Mouse (Mus musculus) lung, adult 2 months (tissue): ENCODE data around the gene Spred3. TPM values are rescaled to one million over a fixed set of nuclear protein-coding genes. Genes with fewer than 3 reads are reported as not detected.

Source experiments
- DNase-seq: peaks from one replicate; pipeline ENCODE4 v3.0.0; 2022
- H3K4me1 ChIP-seq: fragments of 200-500 bp; 2 replicates; pipeline ENCODE4 v1.6.1; 2011; ENCODE audit warnings: low read length; ENCODE audit not compliant: control insufficient read depth, insufficient read depth
- H3K4me3 ChIP-seq: fragments of 200-500 bp; replicated peaks from 2 replicates; pipeline ENCODE3; 2011; ENCODE audit warnings: low read depth, mild to moderate bottlenecking, control low read depth, low read length; ENCODE audit errors: extremely low read depth
- CTCF ChIP-seq: fragments of 200-500 bp; IDR thresholded peaks from 2 replicates; pipeline ENCODE4 v1.5.1; 2011; ENCODE audit warnings: mild to moderate bottlenecking, low read length, control low read depth; ENCODE audit not compliant: insufficient read depth
- POLR2A ChIP-seq: fragments of 200-500 bp; IDR thresholded peaks from 2 replicates; pipeline ENCODE4 v1.6.1; 2011; ENCODE audit warnings: low read depth, mild to moderate bottlenecking, control low read depth, low read length, borderline replicate concordance; ENCODE audit errors: extremely low read depth
- WGBS: fragments of 180-500 bp; shearing (Covaris S2); methylation state at CpG from one replicate; pipeline ENCODE4 v1.1.7; 2018; 5-methylcytosine and 5-hydroxymethylcytosine counted together
- polyA plus RNA-seq: library from polyadenylated mRNA; depleted of rRNA; stranded (reverse); fragments of >200 nt; gene quantifications from 2 replicates; pipeline ENCODE4 v1.2.3, GENCODE M21; 2012

Spred3 gene
- polyA plus RNA-seq, 1 experiment = 5.8 TPM

DNA sequence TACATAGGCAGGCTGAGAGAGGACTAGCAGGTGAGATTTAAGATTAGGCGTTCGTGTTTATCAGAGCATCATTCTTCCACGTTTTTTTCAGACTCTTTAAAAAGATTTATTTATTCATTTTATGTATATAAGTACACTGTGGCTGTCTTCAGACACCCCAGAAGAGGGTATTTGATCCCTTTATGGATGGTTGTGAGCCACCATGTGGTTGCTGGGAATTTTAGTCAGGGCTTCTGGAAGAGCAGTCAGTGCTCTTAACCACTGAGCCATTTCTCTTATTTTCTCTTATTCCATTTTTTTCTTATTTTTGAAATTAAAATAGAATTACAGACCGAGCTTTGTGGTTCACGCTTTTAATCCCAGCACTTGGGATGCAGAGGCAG is 10.6 kb upstream of the Spred3 start:
- no peak for DNase-seq
- TF ChIP-seq POLR2A (no peak), CTCF (no peak)
- Histone ChIP-seq H3K4me1 (peaks cover 5% of the 10 kb centered on the region), H3K4me3 (peak overlapping the region; percentile 1)
- 36% methylated on average over 5 of the region's 5 CpGs for WGBS

DNA sequence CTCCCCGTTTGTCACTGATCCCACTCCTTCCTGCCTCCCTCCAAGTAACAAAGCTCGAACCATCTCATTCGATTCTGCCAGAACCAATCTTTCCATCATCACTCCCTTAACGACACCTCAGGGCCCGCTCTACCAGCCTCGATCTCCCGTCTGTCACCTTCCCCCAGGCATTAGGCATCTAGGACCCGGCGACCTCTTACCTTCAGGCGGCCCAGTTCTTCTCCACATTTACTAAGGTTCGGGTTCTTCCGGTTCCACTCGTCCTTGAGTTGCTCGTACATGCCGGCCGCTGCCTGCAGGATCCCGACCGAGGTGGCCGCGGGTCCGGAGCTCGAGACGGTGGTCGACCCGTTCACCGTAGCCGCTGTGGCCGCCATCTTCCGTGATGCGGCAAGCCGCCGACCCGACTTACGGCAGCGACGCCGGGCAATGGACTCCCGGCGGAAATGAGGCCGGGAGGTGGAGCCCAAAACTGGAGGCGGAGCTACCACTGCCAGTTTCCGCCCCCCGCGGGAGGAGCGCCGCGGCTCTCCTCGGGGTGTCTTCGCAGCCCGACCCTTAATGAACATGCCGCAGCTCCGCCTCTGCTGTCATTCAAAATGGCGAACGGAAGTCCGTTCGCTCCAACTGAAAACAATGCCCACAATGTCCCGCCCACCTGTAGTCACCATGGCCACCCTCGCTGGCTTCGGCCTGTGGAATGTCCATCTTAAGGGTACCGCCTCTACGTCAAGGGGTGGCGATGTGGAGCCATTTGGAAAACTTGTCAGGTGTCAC is 10.1 kb upstream of the Spred3 start, which contains the start of gene Psmd8:
Gene Psmd8, minus strand, starts transcription at position 625 of the 777 bp plus-strand sequence.
- peak within 1 kb of the TSS; percentile 96 for H3K4me3 ChIP-seq
- under 1% methylated on average over 62 of the region's 62 CpGs for WGBS
- DNase-seq = peak; percentile 96
- TF ChIP-seq POLR2A = peak; percentile 92
- TF ChIP-seq CTCF = peak; percentile 45; the same call in 1 of the 2 replicates
- H3K4me1 ChIP-seq = peaks cover 5% of the 10 kb centered on the region

DNA sequence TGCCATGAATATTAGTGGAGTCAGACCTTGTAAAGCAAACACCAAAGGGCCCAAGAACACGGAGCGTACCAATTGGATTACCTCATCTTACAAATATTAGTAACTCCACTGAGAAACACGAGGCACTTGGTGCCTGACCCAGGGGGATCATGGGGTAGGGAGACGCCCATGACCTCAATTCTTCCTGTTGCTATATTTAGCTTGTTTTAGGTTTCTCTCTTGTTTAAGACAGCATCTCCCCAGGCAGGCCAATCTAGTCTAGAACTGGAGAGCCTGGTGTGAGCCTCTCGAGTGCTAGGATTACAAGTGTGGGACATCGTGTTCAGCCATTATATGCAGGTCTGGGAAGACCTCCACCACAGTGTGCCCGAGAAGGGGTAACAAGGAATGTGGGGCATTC is 9.1 kb upstream of the Spred3 start:
- Histone ChIP-seq H3K4me1 (peaks cover 5% of the 10 kb centered on the region), H3K4me3 (peak overlapping the region; percentile 44)
- WGBS = 11% methylated on average over 7 of the region's 7 CpGs
- TF ChIP-seq CTCF = no peak
- no peak for TF ChIP-seq POLR2A
- DNase-seq = no peak

DNA sequence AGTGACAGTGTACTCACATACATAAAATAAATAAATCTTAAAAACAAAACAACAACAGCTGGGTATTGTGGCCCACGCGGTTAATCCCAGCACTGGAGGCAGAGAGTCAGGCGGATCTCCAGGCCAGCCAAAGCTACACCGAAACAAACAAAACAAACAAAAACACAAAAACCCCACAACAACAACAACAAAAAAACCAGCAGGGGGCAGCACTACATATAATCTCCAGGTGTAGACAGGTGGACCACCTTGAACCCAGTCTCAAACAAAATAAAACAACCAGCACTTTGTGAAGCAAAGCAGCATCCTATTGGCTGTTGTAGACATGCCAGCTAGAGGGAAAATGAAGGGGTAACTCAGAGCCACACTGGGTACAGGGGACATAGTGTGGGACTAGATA is 7.9 kb upstream of the Spred3 start:
- no peak for DNase-seq
- 81% methylated on average over 4 of the region's 4 CpGs for WGBS
- peaks cover 5% of the 10 kb centered on the region for H3K4me1 ChIP-seq
- H3K4me3 ChIP-seq = no peak overlapping the region
- TF ChIP-seq CTCF = no peak
- no peak for TF ChIP-seq POLR2A

DNA sequence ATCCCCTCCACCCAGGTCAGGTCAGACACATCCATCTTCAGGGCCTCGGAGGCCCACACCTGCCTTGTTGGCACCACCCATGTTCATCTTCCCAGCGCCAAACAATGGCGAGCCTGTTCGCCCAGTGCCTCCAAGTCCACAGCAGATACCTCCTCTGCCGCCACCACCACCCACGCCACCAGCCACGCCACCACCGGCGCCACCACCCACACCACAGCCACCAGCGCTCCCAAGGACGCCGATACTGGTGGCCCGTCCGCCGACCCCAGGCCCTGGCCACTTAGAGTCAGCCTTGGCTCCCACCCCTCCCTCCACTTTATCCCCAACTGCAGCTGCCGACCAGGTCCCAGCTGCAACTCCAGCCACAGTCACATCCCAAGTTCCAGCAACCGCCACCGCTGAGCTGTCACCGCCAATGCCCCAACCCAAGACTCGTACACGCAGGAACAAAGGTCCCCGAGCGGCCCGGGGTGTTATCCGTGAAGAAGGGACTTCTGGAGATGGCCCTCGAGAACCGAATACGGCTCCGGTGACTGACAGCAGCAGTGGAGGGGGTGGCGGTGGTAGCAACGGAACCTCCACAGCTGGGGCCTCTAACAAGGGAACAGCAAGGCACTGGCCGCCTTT is 2.3 kb upstream of the Spred3 start:
- 65% methylated on average over 31 of the region's 32 CpGs for WGBS
- no peak for TF ChIP-seq CTCF
- TF ChIP-seq POLR2A = no peak
- Histone ChIP-seq H3K4me1 (peaks cover 18% of the 10 kb centered on the region), H3K4me3 (no peak overlapping the region)
- DNase-seq = no peak

DNA sequence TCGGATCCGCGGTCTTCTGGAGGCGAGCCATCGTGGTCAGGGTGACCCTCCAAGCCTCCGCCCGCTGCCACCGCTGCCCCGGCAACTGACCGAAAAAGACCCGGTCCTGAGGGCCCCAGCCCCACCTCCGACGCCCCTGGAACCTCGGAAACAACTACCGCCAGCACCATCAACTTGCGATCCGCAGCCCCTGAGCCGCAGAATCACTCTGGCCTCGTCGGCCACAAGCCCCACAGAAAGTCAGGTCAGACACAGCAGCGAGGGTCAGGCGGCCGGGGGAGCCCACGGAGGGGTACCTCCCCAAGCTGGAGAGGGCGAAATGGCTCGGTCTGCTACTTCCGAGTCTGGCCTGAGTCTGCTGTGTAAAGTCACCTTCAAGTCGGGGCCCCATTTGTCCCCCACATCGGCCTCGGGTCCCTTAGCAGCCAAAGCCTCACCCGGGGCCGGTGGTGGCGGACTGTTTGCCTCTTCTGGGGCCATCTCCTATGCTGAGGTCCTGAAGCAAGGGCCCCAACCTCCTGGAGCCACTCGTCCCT is 1.4 kb upstream of the Spred3 start:
- no peak for DNase-seq
- 9% methylated on average over 34 of the region's 34 CpGs for WGBS
- Histone ChIP-seq H3K4me3 (no peak overlapping the region), H3K4me1 (peaks cover 18% of the 10 kb centered on the region)
- TF ChIP-seq CTCF = no peak
- no peak for TF ChIP-seq POLR2A

DNA sequence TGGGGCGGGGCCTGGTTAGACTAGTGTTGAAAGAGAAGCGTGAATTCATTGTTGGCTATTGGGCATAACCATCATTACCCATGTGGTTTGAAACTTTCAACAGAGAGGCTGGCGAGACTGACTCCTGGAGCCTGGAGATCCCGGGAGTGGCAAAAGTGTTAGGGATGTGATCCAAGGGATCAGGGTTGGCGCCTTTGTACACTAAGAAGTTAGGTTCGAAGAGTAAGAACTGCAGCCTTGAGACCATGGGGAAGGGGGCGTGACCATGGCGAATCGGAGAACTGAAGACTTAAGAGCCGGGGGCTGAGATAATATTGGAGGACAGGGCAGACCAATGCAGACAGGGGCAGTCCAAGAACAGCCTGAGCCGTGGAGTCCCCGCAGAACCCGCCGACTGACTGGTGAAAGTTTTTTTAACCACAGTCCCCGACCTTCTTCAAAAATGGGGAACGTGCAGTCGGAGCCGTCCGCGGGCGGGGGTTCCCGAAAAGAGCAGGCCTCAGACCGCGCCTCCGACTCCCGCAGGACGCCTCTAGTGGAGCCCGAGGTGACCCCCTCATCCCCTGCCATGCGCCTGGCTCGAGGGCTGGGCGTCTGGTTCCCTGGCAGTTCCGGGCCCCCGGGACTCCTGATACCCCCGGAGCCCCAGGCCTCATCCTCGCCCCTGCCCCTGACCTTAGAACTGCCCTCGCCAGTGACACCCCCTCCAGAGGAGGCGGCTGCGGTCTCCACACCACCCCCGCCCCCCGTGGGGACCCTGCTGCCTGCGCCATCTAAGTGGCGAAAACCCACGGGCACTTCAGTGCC is 747 bp upstream of the Spred3 start:
- peaks cover 18% of the 10 kb centered on the region for H3K4me1 ChIP-seq
- no peak for TF ChIP-seq CTCF
- no peak for TF ChIP-seq POLR2A
- peak overlapping the region; percentile 86 for H3K4me3 ChIP-seq
- DNase-seq = no peak
- WGBS = 2% methylated on average over 43 of the region's 43 CpGs

DNA sequence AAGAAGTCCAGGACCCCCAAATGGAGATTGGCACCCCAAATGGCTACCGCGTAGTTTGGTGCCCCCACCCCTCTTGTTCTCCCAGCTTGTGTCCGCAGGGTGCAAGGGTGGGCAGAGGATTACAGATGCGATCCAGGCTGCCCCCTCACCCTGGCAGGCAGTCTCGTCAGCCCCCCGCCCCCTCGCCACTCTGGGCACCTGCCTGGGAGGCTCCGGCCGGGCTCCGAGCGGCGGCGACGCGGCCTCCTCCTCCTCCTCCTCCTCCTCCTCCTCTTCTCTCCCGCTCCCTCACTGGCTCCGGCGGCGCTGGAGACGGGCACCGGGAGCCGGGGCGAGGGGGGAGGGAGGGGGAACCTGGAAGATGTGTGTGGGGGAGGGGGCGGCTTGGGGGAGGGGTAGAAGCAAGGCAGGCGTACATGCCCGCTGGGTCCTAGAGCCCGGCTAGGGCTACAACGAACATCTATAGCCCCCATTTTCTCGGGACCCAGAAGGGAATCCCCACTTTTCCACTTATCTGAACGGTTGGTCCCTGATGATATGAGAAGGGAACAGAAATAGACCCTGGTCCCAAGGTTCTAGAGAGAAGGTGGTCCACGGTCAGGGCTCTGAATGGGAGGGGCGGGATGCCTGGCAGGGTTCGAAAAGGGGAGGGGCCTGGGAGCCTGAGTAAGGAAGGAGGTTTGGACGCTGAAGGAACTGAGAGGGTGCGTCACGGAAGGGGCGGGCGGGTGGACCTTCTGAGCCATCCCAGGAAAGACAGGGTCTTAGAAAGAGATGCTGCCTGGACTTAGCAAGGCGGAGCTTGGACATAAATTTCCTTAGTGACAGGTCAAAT is 763 bp downstream of the Spred3 start:
- DNase-seq = peak; percentile 55
- no peak for TF ChIP-seq POLR2A
- no peak for TF ChIP-seq CTCF

More for the DNA sequence above, 763 bp downstream of the Spred3 start:
- H3K4me3 ChIP-seq = peak overlapping the region; percentile 86
- H3K4me1 ChIP-seq = peaks cover 18% of the 10 kb centered on the region
- under 1% methylated on average over 29 of the region's 39 CpGs for WGBS
